Comparison of ENCODE assay signal across 15 mouse cellular contexts in genomic region chr11:71652381-71652775, GRCm38 (mm10).
"Had no signal": no experiment of that assay in that cellular context is flagged by ENCODE, and none has a peak within 500 bp of the region (broad histone marks: within the 10 kb centered on the region; RNA-seq: fewer than 3 reads in every experiment).

No protein-coding gene starts in this region.

- H3K4me2 ChIP-seq: intestine, embryonic 15.5 days; limb, embryonic 12.5 days; liver, embryonic 13.5 days; lung, embryonic 15.5 days; midbrain, embryonic 12.5 days had no signal

- H3K27me3 ChIP-seq: intestine, embryonic 15.5 days; limb, embryonic 12.5 days; liver, embryonic 13.5 days; lung, embryonic 15.5 days; megakaryocyte, embryonic 14.5 days; midbrain, embryonic 12.5 days had no signal

- H3K27ac ChIP-seq: intestine, embryonic 15.5 days; limb, embryonic 12.5 days; liver, embryonic 13.5 days; lung, embryonic 15.5 days; macrophage; midbrain, embryonic 12.5 days; stomach, postnatal 0 days had no signal

- H3K9ac ChIP-seq: intestine, embryonic 15.5 days; limb, embryonic 12.5 days; liver, embryonic 13.5 days; liver, postnatal 0 days; lung, embryonic 15.5 days; midbrain, embryonic 12.5 days had no signal

- H3K36me3 ChIP-seq: intestine, embryonic 15.5 days; limb, embryonic 12.5 days; liver, embryonic 13.5 days; lung, embryonic 15.5 days; midbrain, embryonic 12.5 days had no signal

- H3K9me3 ChIP-seq: intestine, embryonic 15.5 days; limb, embryonic 12.5 days; liver, embryonic 13.5 days; lung, embryonic 15.5 days; megakaryocyte, embryonic 14.5 days; midbrain, embryonic 12.5 days had no signal

- ATAC-seq: intestine, embryonic 15.5 days; liver, postnatal 0 days had no signal

- H3K4me3 ChIP-seq: intestine, embryonic 15.5 days; limb, embryonic 12.5 days; liver, embryonic 13.5 days; lung, embryonic 15.5 days; megakaryocyte, embryonic 14.5 days; midbrain, embryonic 12.5 days had no signal

- DNase-seq: kidney, adult 18-20 months; kidney, postnatal 10 days; kidney, postnatal 4 days; liver; liver, embryonic 13.5 days; liver, postnatal 0 days; lung, postnatal 14 days; thymus, postnatal 4 days had no signal

- H3K4me1 ChIP-seq: intestine, embryonic 15.5 days; limb, embryonic 12.5 days; liver, embryonic 13.5 days; lung, embryonic 15.5 days; megakaryocyte, embryonic 14.5 days had no signal
